Mouse (Mus musculus): ENCODE data around the gene Rab4a. TPM values are rescaled to one million over a fixed set of nuclear protein-coding genes. Genes with fewer than 3 reads are reported as not detected.

The Rab4a gene
- total RNA-seq, 2 experiments from 2014 or later = 41.0 to 45.8 TPM

DNA sequence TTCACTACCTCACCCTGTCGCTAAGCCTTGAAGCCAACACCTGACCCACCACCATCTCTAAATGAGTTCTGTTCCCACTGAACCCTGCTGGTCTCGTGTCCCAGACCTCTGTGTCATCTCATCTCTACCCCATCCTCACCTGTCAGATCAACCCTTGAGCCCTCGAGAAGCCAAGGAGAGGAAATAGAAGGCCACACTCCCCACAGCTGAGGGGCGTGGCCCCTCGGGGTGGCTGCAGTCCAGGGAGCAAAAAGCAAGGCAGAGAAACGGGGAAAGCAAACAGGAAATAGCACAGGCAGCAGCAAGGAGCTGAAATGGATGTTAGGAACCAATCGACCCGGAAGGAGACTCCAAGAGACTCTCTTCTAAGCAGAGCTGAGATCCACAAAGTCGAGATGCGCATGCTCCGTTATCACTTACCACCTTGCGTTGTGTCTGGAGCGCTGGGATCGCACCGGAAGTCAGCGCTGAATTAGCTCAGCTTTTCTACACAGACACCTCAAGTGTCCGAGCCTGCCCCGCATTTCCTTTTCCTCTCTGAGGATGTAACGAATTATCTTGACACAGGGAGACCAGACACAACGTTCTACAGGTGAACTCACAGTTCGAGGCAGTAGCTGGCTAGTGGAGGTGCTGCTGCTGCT is 18.4 kb upstream of the Rab4a start:
- no peak for DNase-seq (ENCODE audit: low spot score in 2 of 2)
- intact Hi-C loops (cut with DNase I) = no loop called here

DNA sequence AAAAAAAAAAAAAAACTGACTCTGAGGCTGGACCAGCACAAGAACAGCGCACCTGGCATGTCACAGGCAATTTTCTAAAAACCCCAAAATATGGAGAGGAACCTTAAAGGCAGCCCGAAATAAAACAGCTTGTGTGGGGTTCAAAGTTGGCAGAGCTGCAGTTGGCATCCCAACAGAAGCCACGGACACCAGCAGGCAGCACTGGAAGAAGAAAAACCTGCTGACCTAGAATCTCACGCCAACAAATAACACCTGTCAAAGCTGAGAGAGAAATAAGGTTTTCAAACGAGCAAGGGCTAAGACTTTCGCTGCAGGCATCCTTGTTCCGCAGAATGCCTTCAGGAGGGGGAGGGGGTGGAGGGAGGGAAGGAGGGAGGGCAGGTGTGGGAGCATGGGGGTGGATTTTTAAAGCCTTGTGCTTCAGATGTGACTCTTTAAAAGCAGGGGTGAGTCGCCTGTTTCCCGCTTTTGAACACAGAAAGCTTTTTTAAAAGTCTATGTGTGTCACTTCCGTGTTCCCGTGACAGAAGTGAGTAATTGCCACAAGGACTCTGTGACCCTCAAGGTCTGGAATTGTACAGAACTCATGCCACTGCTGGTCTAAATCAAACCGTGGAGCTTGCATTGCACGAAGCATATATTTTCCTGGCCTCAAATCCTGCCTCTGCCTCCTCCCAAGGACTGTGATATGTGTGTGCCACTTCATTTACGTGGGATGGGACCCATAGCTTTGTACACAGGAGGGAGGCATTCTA is 17.2 kb upstream of the Rab4a start:
- intact Hi-C loops (cut with DNase I) = no loop called here

DNA sequence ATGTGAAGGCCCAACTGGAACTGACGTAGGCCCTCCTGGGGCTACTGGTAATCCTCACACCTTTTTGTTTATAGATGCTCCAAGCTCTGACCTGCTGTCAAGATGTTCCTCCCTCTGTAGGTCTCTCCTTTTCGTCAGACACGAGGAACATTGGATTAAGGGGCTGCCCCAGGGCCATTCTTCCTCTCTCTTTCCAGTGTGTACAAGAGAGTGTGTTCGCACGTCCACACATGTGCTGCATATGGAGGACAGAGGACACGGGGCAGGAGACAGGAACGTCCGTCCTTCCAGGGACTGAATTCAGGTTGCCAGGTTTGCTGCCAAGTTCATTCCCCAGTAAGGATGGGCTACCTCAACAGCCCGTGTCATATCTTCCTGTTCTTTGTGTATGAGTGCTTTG is 16.3 kb upstream of the Rab4a start:
- intact Hi-C loops (cut with DNase I) = no loop called here
- DNase-seq (ENCODE audit: low spot score in 2 of 2) = no peak

More for the DNA sequence above, 17.2 kb upstream of the Rab4a start:
- DNase-seq (ENCODE audit: low spot score in 2 of 2) = no peak

DNA sequence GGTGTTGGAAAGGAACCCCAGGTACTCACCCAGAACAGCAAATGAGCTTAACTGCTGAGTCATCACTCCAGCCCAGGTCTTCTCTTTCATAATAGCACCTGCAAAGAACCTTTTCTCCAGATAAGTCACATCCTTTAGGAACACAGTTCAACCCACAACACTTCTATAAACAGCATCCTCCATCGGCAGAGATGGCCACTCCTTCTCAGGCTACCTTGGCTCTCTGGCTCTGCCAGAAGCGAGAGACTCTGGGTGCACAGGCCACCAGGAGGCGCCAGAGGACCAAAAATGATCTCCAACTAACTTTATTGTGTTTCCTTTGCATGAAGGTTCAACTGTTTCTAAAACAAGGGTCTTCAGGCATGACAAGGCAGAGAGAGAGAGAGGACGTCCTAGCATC is 15.8 kb upstream of the Rab4a start:
- intact Hi-C loops (cut with DNase I) = loop anchor here (1.0 to 5.0 kb wide), 2 partner anchors 42 to 135 kb away; no protein-coding TSS in a partner anchor
- DNase-seq (ENCODE audit: low spot score in 2 of 2) = peak; percentile 83 to 86

DNA sequence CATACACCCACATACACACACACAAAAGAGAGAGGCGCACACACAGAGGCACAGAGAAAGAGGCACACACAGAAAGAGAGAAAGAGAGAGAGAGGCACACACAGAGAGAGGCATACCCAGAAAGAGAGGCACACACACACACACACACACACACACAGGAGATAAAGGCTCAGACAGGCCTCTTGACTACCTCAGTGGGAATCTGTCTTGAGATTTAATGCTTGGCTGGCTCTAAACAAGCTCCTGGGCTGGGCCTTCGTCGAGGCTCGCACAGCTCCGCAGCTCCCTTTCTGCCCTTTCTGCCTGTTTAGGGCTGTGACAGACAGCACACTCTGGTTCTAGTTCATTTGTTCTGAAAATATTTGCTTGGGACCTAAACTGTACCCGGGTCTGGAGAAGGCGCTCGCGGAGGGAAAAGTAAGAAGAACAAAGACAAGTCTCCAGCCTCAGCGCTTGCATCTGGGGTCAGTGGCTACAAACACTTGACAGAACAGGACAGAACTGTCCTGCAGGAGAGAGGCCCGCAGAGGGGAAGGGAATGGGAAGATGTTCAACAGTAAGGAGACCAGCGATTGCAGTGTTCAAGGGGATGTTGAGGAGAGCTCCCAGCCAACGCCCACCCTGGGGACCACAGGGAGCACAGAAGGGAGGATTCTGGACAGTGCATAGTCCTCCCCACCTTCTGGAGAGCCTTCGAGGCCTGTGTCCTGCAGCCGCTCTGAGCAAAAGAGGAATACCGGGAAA is 14.5 kb upstream of the Rab4a start:
- intact Hi-C loops (cut with DNase I) = loop anchor here (5.0 kb wide), 1 partner anchor 41 kb away; no protein-coding TSS in a partner anchor
- no peak for DNase-seq (ENCODE audit: low spot score in 2 of 2)

DNA sequence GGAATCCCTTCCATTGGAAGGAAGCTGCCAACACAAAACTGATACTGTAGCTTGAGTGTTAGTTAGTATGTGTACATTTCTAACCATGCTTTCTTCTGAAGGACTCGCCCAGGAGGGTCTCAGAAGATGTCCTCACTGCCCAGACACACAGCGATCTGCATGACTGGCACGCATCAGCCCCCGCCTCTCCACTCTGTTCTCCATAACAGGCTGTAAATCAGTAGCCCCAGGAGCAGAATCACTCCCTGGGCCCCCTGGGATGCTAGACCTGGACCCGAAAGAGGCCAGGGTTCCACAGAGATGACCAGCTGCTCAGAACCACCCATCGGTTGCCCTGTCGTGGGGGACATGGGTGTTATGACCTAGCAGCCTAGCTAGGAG is 13.9 kb upstream of the Rab4a start:
- DNase-seq (ENCODE audit: low spot score in 2 of 2) = no peak
- intact Hi-C loops (cut with DNase I) = loop anchor here (5.0 kb wide), 1 partner anchor 40 kb away; no protein-coding TSS in a partner anchor

DNA sequence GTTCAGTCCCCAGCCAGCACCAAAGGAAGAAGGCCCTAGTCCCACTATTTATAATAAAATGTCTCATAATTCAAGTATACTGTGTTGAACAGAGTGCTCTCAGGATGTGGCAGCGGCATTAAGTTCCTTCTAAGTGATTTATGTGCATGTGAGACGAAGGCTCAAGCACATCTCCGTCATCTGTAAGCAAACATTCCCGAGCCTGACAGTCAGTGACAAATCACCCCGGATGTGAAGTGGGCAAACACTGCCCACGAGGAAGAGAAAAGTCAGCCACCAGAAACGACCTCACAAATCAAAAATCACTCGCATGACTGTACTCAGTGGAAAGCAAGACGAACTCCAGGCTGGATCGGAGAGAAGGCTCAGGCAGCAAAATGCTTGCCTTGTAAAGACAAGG is 11.9 kb upstream of the Rab4a start:
- no peak for DNase-seq (ENCODE audit: low spot score in 2 of 2)
- intact Hi-C loops (cut with DNase I) = loop anchor here (5.0 kb wide), 1 partner anchor 38 kb away; no protein-coding TSS in a partner anchor

DNA sequence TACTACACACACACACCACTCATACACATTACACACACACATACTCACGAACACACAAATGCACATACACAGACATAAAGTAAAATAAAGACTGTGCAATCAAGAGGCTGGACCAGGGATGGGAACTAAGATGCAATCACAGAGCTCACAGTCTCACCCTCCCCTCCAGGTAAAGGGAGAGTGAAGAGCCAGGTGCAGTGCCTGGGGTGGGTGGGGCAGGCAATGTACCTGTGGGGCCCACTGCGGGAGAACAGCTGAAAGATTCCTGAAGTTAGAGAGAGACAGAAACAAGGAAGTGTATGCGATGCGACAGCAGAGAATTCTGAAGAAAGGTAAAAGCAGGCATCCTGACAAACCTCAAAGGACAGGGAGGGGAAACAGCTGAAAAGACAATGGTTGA is 11.0 kb upstream of the Rab4a start:
- intact Hi-C loops (cut with DNase I) = loop anchor here (5.0 kb wide), 1 partner anchor 38 kb away; no protein-coding TSS in a partner anchor

DNA sequence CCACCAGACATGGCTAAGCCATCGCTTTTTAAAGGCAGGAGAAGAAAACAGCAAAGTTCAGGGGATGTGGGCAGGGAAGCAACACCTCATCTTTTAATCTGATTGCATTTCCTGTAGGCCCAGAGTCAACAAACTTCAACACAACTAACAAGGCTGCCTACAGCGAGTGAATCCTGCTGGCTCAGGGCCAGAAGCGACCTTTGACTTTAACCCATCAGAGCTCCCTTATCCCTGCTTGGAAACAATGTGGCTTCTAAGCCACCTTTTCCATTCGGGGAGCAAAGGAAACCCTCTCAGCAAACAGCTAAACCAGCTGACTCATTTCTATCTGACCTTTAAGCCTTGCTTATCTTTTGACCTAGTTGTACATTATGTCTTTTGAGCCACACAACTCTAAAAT is 9.0 kb upstream of the Rab4a start:
- no peak for DNase-seq (ENCODE audit: low spot score in 2 of 2)
- intact Hi-C loops (cut with DNase I) = no loop called here

More for the DNA sequence above, 11.0 kb upstream of the Rab4a start:
- DNase-seq (ENCODE audit: low spot score in 2 of 2) = no peak

DNA sequence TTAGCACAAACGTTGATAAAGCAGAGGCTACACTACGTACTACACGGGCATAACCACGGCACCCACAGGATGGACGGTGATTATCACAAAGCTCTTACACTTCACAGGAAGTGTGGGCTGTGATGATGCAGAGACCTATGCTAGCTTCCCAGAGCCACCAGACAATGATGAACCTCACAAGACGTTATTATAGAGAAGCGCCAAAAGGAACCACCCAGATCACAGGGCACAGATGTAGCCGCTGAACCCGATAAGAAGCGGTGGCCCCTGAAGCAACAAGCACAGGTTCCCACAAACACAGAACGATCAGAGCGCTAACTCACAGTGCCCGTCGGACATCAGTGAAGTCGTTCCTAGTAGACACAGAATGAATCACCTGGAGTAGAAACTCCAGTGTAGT is 7.9 kb upstream of the Rab4a start:
- intact Hi-C loops (cut with DNase I) = no loop called here
- DNase-seq (ENCODE audit: low spot score in 2 of 2) = no peak

DNA sequence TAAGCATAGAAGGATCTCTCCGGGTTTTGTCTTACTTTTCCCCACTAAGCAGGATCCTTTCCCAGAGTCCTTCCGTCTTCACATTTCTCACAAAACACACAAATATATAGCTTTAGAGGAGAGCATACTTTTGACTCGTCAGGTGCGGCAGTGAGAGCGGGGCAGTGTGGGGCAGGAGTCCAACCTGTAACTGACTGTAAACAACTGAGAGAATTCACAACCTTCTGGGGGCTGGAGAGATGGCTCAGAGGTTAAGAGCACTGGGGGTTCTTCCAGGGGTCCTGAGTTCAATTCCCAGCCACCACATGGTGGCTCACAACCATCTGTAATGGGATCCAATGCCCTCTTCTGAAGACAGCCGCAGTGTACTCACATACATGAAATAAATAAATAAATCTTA is 6.4 kb upstream of the Rab4a start:
- intact Hi-C loops (cut with DNase I) = no loop called here
- DNase-seq (ENCODE audit: low spot score in 2 of 2) = no peak

DNA sequence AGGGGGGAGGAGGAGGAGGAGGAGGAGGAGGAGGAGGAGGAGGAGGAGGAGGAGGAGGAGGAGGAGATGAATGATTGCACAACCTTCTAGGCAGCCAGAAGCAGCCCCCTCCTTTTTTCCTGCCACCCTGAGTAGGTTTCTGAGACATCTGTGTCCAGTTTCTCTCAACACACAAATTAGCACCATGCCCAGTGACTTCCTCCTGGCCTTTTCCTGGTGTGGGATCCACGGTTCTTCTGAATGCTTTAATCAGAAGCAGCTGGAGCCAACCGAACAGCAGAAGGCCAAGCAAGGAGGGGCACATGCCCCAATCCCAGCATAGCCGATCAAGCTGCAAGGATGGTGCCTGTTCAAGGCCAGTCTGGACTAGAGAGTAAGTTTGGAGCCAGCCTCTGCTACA is 5.9 kb upstream of the Rab4a start:
- intact Hi-C loops (cut with DNase I) = no loop called here
- DNase-seq (ENCODE audit: low spot score in 2 of 2) = no peak

DNA sequence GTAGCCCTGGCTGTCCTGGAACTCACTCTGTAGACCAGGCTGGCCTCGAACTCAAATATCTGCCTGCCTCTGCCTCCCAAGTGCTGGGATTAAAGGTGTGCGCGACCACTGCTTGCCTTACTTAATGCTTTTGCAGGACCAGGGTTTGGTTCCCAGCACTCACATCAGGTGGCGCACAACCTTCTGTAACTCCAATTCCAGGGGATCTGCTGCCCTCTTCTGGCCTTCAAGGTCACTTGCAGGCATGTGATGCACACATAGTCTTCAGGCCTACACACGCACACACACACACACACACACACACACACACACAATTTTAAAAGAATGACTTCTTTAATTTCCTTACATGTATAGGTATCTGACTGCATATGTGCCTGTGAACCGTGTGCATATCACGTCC is 4.9 kb upstream of the Rab4a start:
- intact Hi-C loops (cut with DNase I) = no loop called here
- DNase-seq (ENCODE audit: low spot score in 2 of 2) = no peak

DNA sequence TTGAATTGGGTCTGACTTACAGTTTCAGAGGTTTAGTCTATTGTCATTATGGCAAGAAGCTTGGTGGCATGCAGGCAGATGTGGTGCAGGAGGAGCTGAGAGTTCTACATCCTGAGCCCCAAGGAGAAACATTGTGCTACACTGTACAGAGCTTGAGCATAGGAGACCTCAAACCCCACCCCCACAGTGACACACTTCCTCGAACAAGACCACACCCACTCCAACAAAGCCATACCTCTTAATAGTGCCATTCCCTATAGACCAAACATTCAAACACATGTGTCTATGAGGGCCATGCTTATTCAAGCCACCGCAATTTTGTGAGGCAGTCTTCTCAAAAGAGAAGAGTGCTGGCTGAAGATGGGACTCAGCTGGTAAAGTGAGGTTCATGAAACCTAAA is 4.2 kb upstream of the Rab4a start:
- no peak for DNase-seq (ENCODE audit: low spot score in 2 of 2)
- intact Hi-C loops (cut with DNase I) = no loop called here

DNA sequence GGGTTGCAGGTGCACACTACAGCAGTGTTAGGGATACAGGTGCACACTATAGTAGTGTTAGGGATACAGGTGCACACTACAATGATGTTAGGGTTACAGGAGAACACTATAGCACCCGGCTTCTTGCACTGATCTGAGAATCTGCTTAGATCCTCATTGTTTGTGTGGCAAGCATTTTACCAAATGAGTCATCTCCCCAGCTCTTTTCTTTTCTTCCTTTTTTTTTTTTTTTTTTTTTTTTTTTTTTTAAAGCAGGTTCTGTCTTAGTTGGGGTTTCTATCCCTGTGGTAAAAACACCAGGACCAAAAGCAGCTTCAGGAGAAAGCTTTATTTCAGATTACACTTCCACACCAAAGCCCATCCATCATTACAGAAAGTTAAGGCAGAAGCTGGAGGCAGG is 2.1 kb upstream of the Rab4a start:
- no peak for DNase-seq (ENCODE audit: low spot score in 2 of 2)
- intact Hi-C loops (cut with DNase I) = no loop called here

DNA sequence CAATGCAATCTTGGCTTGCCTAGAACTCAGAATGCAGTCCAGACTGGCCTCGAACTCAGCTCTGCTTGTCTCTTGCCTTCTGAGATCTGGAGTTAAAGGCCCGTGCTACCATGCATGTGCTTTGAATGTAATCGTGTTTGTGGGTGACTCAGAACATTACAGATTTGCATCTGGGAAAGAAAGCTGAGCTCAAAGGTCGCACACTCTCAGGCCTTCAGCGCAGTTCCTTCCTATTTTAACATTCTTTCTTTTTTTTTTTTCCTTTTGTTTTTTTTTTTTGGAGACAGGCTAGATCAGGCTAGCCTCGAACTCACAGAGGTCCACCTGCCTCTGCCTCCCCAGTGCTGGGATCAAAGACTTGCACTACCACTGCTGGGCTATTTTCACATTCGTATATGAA is 1.2 kb upstream of the Rab4a start:
- intact Hi-C loops (cut with DNase I) = no loop called here
- DNase-seq (ENCODE audit: low spot score in 2 of 2) = no peak

DNA sequence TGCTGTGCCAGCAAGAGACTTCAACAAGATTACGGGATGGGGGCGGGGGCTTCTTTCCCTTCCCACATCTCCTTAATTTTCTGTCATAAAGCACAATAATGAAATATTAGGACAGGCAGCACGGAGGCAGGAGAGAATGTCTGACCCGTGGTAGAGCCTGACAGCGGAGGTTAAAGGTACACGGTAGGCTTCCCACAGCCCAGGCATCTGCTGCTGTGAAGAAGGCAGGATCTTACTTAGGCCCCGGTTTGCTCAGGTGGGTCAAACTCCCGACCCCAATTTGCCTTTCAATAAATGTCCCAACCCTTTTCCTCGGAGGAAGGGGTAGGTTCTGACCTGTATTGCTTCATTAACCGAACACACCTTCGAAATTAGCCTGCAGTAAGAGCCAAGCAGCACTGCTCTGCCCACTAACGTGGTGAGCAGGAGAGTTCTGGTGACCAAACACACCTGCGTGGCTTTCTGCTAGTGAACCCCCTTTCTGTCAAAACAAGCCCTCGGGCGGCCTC is 522 bp upstream of the Rab4a start:
- intact Hi-C loops (cut with DNase I) = no loop called here
- no peak for DNase-seq (ENCODE audit: low spot score in 2 of 2)

DNA sequence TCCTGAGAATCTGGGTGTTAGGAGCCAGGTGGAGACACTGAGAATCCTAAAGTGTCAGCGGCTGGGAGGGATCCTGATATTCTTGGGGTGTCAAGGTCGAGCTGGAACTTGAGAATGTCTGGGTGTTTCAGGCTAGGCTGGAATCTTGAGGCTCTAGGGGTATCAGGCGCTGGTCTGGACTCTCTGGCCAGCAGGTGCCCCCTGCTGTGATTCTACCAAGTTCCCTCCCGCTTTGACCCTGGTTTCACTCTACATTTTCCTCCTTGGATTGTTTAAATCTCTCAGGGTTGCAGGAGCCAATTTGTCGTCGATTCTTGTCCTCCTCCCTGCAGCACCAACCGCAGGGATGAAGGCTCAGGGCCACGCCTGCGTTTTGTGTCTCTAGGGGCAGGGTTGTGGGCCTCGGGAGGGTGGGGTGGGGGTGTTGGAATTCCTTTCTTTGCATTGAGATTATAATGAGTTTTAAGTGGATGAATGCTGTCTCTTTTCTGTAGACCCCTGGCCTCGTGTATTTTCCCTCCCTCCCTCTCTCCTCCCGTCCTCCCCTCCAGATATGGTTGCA is 670 bp downstream of the Rab4a start:
- intact Hi-C loops (cut with DNase I) = no loop called here
- DNase-seq (ENCODE audit: low spot score in 2 of 2) = no peak

DNA sequence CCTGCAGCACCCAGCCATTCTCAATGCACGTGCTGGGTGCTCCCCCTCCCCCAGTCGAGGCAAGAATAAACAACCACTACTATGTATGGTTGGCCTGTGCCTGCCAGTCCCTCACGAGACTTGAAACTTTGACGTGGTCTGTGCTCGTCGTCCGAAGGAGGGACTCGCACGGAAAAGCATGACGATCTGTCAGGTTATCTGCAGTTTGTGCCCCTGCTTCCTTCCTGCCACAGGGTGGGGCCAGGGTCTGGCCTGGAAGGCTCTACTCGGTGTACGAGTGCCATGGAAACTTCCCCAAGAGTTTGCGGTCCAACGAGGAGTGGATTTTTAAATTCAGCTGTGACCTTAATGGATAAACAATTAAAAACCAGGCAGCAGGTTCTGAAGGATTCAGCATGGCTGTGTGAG is 1.2 kb downstream of the Rab4a start:
- intact Hi-C loops (cut with DNase I) = no loop called here
- no peak for DNase-seq (ENCODE audit: low spot score in 2 of 2)
